Mouse (Mus musculus) c-Kit-positive CD71-positive TER-119-negative erythroid progenitor cells, embryonic 14.5 days (primary cell): ENCODE results near the gene Amotl2.

Experiments
- DNase-seq: peaks from one replicate; pipeline ENCODE4 v3.0.0-alpha.2; 2013; ENCODE audit warnings: low read depth

Amotl2 gene

DNA sequence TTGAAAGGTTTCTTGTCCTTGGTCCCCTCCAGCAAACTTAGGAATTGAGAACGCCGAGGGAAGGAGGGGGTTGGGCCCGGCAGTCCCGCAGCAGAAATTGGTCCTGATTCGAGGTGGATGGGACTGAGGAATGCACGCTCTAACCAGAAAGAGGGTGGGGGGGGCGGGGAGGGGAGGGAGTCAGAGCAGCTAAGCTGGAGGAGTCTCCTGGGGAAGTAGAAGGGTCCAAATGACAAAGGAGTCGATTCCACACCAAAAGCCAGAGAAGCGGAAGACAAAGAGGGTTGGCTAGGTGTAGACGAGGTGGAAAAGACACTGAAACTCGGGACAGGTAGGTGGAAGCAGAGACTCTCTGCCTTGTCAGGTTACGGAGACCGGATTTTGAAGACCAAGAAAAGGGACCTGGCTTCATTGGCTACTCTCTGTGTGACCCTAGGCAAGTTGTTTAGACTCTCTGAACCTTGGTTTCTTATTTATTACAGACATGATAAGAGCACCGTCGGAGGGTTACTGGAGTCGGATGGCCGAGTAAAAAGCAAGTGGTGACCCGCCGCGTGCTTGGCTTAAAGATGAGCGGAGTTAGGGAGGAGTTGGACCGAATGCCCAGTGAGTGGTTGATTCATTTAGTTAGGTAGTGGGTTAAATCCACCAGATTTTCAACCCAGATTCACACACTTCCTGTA, at the start of gene Amotl2:
TSS of gene Amotl2 (plus strand) at position 192 of the 683 bp plus-strand sequence.
- no peak for DNase-seq

DNA sequence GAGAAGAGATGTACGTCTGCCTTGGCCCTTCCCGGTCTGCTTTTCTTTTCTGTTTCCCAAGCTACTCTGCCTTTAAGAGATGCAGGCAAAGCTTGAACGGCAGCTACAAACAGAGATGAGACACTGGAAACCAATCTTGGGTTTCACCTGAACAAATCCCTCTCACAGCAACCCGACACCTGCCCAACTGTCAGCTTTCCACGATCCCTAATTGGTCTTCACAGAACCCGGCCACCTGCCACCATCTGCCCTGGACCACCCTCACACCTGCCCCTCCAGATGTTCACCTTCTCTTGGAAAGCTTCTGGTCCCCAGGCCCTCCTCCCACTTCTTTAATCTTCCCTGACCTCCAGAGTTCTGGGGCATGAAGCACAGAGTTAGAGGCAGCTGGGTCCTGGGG, 48.4 kb upstream of the Amotl2 start:
- DNase-seq: no peak

DNA sequence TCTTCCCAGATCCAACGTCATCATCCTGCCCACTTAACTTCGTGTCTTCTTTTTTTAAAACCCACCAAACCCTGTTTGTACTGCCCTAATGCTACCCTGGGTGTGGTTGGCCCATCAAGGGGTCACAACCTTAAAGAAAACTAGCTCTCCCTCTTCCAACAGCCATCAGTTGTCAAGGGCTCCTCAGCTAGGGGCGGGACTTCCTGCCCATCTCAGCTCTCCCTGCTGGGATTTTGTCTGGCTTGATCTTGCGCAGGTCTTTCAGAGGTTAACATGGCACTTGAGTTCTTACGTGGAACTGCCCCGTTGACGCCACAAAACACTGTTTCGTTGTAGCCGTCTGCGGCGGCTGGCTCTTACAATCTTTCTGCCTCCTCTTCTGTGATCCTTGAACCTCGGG, 47.6 kb upstream of the Amotl2 start:
- DNase-seq: no peak

DNA sequence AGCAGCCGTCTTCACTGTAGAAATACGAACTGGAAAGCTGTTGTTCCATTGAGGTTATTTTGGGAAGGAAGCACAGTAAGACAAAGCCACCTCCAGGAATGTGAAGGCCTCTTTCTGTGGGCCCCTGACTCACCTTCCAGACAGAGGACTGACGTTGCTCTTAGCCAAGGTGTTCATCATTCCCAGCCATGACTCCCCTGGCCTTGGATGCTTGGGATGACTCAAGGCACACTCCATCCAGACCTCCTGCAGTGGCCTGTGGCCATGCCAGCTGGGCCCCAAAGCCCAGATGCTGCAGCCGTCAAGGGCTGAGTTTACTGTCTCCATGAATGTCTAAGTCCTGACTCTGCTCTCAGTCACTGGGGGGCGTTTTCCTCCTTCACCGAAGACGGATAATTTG, 43.1 kb upstream of the Amotl2 start:
- DNase-seq: no peak

DNA sequence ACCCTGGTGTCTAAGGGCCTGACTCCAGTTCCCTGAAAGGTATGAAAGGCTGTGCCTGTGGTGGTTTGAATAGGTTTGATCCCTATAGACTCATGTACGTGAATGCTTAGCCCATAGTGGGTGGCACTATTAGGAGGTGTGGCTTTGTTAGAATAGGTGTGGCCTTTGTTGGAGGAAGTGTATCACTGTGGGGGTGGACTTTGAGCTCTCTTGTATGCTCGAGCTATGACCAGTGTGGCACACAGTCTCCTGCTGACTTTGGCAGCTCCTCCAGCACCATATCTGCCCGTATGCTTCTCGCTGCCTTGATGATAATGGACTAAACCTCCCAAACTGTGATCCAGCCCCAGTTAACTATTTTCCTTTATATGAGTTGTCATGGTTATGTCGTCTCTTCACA, 40.5 kb upstream of the Amotl2 start:
- no peak for DNase-seq

DNA sequence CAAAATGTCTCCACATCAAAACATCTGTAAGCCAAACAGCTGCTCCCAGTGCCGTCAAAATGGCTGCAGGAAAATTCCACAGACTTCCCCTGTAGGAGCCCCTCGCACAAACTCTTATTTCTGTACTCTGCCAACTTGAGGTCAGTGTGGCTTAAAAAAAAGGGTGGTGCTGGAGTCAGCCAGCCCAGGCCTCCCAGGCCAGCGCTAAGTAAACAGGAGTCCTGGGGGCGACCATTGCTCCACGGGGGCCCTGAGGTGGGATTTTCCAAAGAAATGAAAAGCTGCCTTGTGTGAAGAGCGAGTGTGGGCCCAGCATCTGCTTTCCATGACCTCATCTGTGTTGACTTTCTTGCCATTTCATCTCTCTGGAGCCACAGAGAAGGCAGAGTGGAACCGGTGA, 35.0 kb upstream of the Amotl2 start:
- DNase-seq: no peak

DNA sequence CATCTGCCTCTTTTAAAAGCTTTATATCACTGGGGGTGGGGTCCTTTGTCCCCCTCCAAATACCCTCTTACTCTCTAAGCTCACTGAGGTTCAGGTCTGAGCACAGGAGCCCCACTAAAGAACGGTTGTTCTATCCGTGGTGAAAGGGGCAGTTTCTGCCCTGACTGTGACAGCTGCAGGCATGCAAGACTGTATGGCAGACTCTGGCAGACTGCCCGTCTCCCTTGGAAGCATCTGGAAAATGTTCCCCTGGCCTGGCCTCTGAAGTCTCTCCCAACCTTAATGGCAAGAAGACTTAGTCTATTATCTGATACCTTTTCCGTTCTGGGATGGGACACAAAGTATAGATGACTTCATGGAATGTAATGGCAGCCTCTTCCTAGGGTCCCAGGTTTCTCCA, 28.5 kb upstream of the Amotl2 start:
- no peak for DNase-seq

DNA sequence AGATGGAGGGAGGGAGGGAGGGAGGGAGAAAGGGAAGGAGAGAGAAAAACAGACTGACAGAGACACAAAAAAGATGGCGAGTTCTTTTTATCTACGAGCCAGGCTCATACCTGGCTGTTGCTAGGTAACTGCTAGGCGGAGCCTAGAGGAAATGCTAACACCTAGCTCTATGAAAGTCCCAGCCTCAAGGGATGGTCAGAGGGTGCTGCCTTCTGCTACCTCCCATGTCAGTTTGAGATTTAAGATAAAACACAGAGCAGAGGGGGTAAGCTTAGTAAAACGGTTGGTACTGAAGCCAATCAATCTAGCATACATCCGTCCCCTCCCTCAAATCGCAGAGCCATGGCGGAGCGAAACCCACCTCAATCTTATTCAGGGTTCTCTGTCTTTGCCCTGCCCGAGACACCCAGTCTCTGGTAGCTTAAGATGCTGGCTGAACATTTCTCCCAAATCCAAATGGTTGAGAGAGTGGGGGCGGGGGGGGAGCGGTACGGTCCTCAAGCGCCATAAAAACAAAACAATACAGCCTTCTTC, 27.0 kb upstream of the Amotl2 start:
- no peak for DNase-seq

DNA sequence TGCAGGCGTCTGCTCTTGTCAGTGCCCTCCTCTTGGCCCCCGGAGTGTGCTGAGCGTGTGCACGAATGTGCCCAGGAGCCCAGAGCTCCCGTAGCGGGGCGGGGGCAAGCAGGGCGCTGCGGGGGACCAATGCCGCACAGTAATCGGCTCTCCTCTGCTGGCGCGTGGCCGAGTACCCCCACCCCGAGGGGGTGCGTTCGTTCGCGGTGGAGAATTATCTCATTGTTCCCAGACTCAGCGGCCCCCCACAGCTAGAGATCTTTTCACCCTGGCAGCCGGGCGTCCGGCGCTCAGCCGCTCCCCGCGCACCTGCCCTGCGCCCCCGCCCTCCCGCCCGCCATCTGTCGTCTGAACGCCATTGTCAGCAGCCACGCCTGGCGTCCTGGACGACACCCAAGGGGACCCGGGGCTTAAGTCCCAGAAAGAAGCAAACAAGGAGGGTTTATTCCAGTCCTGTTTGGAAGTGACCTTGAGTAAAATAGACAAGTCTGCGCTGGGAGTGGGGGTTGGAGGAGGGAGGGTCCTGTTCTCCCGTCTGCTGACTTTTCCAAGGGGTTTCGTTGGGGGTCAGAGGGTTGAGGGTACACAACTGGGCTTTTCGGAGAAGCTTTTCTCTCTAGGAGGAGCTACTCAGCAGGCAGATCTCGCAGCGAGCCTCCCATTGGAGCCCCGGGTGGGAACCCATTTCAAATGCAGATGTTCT, 26.4 kb upstream of the Amotl2 start:
- DNase-seq: no peak

DNA sequence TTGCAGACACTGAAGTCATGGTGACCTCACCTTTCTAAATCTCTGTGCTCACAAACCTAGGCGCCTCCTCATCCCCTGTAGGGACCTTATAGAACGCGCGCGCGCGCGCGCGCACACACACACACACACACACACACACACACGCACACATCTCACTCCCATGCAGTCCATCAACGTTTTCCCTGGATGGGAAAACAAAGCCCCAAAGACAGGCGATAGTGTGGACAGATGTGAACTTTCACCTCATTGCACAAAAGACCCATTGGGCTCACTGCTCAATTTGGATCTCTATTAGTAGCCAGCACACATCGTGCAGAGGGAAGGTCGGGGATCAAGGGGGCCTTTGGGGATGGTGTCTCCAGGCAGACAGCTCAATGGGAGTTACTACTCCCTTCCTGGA, 25.6 kb upstream of the Amotl2 start:
- no peak for DNase-seq

DNA sequence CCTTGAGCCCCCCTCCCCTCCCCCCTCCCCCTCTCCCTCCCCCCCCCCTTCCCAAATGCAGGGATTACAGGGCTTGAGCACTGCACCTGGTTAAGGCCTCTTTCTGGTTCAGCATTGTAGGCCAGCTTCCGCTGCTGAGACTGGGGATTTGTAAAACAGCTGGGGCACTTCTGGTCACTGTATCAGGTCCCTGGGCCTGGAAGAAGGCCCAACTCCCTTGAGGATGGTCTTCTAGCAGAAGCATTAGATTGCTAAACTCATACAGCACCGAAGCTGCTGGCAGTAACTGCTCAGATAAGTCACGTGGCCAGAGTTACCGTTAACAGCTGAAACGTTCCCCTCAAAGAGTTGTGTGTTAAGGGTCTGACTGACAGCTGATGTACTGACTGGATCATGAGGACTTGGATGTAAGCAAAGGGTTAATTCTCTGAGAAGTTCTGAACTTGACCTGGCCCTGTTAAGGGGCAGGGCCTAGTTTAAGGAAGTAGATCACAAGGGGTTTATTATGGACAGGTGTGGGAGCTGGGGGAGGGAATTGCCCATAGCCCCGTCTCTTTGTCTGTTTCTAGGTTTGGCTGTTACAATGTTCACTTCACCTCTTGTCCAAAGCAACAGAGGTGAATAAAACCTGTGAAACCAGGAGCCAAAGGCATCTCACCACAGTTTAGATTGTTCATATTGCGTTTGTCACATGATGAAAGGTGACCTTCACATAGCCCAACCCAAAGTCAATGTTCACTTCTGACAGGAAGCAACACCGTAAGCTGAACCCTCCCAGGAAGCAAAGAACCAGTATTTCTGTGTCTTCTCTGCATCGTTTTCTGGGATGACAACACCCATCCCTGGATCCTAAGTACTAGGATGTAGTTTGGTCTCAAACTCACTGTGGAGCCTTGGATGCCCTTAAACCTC, 23.7 kb upstream of the Amotl2 start:
- no peak for DNase-seq

DNA sequence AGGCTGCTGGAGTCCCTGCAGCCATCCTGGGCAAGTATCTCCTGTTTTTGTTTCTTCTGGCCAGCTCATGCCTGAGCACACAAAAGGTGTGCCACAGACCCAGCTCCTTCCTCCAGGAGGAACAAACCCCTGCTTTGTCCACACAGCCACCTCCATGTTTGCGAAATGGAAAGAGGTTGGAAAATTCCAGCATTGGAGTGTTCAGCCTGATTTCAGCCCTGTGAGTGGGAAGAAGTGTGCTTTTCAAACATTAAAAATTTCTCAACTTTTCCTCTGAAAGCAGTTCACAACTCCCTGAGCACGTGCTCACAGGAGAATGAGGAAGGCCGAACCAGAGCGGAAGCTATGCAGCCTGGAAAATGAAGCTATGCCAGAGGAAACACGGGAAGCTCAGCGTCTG, 15.4 kb upstream of the Amotl2 start:
- no peak for DNase-seq

DNA sequence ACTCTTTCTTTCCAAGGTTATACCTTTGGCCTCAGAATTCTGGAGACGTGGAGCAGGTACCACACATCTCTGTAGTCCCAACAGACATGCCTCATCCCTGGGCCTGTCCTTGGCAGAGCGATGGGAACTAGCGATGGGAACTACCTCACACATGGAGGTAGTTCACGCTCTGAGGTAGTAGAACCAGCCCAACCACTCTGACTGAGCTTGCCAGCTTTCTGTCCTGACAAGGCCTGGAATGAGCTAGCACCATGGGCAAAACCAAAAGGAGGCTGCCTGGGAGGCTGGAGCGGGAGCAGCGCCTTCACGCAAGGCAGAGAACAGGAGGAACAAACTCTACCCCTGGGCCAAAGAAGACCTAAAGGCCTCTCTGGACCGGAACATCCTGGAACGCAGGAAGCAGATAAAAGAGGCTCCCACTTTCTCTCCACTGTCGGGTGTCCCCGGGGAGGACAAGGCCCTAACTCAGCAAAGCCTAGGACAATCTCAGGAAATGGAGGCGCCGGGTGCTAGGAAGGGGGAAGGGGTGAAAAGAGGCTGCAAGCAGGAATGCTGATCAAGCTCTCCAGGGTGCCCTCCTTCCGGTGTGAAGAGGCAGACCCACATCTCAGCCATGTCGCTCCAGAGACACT, 6.9 kb upstream of the Amotl2 start:
- no peak for DNase-seq

DNA sequence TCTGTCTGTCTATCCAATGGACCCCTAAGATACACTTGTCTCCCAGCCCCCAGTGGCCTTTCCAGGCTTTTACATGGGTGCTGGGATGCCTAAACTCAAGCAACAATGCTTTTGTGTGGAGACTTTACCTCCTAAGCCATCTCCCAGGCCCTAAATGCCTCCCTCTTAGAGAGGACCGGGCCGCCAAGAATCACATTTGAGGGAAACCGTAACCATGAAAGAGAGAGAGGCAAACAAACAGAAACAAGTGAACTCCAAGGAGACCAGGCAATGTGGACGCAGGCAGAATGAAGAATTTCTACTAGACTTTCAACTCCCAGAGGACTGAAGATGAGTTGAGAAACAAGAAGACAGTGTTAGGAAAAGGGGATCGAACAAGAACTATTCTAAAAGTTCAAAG, 6.0 kb upstream of the Amotl2 start:
- DNase-seq: no peak

DNA sequence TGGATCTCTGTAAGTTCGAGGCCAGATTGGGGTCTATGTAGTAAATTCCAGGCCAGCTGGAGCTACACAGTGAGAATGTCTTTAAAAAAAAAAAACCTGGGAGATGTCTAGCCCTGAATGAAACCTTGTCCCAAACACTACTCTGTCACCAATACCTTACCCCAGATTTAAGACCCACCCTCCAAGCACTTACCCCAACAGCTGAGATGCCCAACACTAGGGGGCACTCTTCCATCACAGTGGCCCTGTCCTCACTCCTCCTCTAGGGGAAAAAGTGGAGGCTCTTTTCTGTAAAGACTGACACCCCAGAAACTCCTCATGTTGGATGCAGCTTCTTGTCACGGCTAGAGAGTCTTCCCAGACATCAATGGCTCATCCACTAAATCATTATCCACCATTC, 2.7 kb upstream of the Amotl2 start:
- DNase-seq: peak; percentile 22

DNA sequence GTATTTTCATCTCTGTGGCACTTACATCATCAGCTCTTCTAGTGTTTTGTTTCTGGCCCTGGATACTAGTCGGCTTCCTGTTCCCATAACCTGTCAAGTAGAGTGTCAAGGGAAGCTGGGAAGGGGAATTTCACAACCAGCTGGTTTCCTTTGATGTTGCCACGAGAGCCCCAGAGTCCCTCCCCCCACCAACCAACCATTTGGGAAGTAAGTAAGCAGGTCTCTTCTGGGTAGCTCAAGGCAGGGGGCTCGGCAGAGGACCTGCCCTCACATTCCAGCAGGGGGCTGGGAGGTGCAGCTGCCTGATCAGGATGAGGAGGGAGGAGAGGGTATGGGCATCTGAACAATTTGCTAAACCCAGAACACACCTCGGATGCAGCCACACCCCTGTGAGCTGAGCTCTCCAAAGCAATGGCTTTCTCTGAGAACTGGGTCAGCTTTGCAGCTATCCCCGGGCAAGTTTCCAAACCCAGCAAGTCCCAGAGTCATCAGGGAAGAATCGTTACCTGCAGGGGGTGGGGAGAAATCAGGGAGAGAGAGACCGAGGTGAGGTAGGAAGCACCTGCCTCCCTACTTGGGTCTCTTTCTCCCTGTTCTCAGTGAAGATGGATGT, 1.5 kb upstream of the Amotl2 start:
- DNase-seq: no peak

DNA sequence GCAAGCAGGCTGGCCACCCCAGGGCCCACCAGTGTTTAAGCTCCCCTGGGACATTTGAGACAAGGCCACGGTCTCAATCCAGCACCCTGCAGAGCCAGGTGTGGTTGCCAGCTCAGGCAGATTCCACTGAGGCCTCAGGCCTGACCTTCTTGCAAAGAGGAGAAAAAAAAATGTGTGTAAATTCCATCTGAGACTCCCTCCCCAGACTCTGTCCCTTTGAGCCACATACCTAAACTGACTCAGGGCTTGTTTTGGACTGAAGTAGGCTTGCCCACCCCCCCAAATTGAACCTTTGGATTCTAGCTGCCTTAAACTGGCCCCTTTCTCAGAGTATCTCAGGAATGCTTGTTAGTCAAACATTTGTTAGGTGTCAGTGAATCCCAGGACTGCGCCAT, 969 bp upstream of the Amotl2 start:
- no peak for DNase-seq

DNA sequence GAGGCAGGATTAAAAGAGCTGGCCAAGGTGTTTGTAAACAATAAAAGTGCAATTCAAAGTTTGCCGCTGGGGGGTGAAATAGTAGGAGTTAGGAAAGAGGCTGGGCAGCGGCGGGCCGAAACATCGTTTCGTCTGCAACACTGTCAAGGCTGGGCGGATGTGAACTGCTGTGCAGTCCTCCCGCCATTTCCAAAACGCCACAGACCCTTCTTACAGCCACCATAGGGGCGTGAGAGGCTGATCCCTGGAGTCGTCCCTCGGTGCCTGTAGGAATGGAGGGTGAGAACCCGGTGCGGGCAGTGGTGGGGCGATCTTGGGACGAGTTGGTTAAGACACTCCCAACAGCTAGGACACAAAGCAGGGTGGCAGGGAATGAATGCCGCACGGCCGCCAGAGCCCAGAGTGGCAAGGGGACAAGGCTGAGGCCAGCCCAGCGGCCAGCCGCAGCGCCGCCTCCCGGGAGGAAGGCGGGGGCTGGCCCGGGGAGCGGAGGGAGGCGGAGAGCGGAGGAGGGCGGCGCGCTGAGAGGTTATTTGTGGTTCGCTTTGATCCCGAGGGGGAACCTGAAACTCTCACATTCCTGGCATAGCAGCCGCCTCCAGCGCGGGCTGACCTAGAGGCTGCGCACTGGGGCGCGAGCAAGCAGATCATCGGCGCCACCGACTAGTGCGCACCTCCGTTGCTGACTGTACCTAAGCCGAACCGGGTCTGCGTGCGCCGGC, 853 bp downstream of the Amotl2 start:
- DNase-seq: peak; percentile 17

DNA sequence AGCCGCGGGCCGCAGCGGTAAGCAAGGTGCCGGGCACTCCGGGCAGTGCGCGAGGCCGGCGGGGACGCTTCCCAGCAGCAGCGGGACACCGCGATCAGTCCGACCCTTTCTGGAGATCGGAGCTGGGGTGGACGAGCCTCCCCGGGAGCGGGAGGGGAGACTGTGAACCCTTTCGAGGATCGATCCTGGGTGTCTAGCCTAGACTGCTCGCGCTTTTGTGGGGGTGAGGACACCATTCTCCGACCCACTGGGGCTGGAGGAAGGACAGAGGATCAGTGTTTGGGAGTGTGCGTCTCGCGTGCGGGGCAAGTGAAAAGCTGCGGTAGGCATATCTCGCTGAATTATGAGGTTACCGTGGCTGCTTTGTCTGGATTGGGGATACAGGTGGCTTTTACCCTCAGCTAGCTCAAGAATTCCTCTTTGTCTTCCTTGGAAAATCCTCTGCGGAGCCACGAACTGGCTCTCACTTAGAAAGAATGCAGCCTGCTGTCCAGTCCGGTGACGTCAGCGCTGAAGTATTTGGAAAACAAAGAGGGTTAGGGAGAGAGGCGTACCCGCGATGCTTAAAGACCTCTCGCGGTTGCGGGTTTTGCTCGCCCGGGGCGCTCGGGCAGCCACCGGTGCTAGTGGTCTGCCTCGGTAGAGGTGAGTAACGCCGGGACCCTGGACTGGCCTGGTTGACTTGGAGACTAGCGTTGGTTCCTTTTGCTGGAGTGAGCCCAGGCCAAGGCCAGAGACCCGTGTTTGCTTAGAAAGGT, 1.6 kb downstream of the Amotl2 start:
- no peak for DNase-seq

DNA sequence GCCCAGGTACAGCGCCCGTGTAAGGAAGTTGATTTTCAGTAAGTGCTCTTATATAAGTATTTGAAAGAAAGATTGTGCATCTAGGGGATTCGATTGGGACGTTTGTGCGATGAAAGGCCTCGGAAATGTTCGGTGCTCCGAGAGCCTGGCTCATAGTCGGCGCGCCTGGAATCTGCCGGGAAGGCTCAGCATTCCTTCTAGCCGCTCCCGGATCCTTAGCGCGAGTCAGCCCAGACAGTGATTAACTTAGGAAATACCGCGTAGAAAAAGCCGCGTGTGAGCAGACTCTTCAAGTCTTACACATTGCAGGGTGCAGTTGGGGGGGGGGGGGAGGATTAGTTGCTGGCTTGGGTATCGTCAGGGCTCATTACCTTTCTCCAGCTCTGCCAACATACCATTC, 2.2 kb downstream of the Amotl2 start:
- DNase-seq: no peak
